Mouse (Mus musculus): ENCODE measurements around the gene Lpin3.

DNA sequence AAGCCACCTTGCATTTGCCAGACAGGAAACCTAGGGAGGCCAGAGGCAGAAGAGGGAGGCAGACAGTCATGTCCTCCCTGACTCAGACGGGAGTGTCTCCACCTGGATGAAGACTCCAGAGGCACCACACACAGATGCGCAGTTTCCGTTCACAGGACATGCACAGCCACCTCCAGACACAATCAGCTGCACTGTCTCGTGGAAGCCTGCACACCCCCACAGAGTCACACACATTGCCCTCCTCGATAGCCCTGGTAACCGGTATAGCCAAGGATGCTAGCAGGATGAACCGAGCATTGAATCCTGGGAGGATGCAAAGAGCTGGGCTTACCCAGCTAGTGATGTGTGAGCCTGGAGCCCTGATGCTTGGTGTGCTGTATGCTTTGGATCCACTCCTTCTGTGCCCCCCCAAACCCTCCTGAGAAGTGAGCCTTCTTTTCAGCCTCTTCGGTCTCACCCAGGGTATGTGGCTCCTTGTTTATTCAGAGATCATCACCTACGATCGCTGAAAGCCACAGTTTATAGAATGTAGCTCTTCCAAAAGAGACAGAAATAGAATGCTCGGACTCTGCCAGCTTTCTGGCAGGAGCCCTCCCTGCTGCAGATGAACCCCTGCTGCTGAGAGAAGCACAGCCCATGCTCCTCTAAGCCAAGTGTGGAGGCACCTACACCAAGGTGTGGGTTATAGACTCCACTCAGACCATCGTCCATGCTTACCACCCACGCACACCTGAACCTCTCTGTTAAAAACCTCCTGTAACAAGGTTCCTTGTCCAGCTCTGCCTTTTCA is 35.5 kb downstream of the Lpin3 start:
- TF ChIP-seq CTCF (IDR thresholded peaks at IDR 0.05; ENCODE audit: control insufficient read depth, insufficient read depth, low read length): no peak
- TF ChIP-seq POLR2A (IDR thresholded peaks at IDR 0.05; ENCODE audit: borderline replicate concordance, control insufficient read depth, low read depth, low read length): no peak
